Mouse (Mus musculus): ENCODE data around the gene Rps6.

Gene Rps6

DNA sequence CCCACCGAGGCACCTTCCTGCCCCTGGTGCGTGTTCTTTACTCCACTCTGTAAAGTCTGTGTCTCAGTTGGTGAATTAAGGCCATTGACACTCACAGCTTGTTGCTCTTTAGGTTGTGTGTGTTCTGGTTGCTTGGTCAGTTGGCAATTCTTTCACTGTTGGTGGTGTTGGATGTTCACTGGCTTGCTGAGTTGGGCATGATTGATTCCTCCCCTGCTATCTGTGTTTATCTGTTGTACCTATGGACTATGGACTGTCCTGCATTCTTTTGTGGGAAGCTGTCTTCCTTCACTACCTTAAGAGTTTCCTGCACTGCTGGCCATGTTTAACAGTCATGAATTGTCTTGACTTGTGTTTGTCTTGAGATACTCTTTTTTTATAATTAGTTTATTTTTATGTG is 25.3 kb downstream of the Rps6 start:
- TF ChIP-seq CTCF (conservative IDR thresholded peaks at IDR 0.05; ENCODE audit: low read length) (no peak), POU5F1 (IDR thresholded peaks at IDR 0.05; ENCODE audit: borderline replicate concordance, low read length) (no peak), NANOG (IDR thresholded peaks at IDR 0.05; ENCODE audit: borderline replicate concordance, low read length) (no peak)
- Histone ChIP-seq H3K4me3 (replicated peaks; ENCODE audit: low read length) (no peak overlapping the region), H3K4me1 (replicated peaks; ENCODE audit: low read depth, low read length) (no peaks in the 10 kb centered on the region), H3K27me3 (ENCODE audit: insufficient read depth, low read length) (no peaks in the 10 kb centered on the region), H3K9me3 (ENCODE audit: low read length) (no peaks in the 10 kb centered on the region), H3K36me3 (ENCODE audit: insufficient read depth, low read length) (peaks cover 41% of the 10 kb centered on the region)

DNA sequence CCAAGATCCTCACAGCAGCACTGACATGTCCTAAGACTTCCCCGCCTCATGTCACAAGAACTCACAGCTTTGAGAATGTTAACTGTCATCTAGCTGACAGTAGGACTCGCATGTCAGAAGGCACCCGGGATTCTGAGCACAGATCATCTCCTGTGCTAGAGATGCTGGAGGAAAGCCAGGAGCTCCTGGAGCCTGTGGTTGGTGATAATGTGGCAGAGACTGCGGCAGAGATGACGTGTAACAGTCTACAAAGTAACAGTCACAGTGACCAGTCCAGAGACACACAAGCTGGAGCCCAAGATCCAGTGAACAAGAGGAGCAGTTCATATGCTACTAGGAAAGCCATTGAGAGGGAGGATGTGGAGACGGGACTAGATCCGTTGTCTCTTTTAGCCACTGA is 32.1 kb downstream of the Rps6 start:
- Histone ChIP-seq H3K4me1 (replicated peaks; ENCODE audit: low read depth, low read length) (no peaks in the 10 kb centered on the region; the same call in 1 of the 2 replicates), H3K4me3 (replicated peaks; ENCODE audit: low read length) (no peak overlapping the region), H3K27me3 (ENCODE audit: insufficient read depth, low read length) (no peaks in the 10 kb centered on the region), H3K36me3 (ENCODE audit: insufficient read depth, low read length) (peaks cover 46% of the 10 kb centered on the region), H3K9me3 (ENCODE audit: low read length) (no peaks in the 10 kb centered on the region)
- TF ChIP-seq NANOG (IDR thresholded peaks at IDR 0.05; ENCODE audit: borderline replicate concordance, low read length) = no peak
- TF ChIP-seq POU5F1 (IDR thresholded peaks at IDR 0.05; ENCODE audit: borderline replicate concordance, low read length) = no peak
- no peak for TF ChIP-seq CTCF (conservative IDR thresholded peaks at IDR 0.05; ENCODE audit: low read length)

DNA sequence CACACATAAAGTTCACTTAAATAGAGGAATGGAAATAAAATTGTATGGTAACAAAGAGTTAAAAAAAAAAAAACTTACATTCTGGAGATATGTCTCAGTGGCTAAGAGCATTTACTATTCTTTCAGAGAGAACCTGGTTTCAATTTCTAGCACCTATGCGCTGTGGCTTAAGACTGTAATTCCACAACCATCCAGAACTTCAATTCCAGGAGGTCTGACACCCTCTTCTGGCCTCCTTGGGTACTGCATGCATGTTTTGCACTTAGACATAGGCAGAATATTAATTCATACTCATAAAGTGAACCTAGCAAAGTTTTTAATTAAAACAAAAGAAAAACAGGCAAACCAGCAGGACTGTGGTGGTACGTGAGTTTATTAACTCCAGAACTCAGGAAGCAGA is 34.0 kb downstream of the Rps6 start:
- Histone ChIP-seq H3K4me1 (replicated peaks; ENCODE audit: low read depth, low read length) (no peaks in the 10 kb centered on the region; the same call in 1 of the 2 replicates), H3K36me3 (ENCODE audit: insufficient read depth, low read length) (peaks cover 37% of the 10 kb centered on the region), H3K4me3 (replicated peaks; ENCODE audit: low read length) (no peak overlapping the region), H3K27me3 (ENCODE audit: insufficient read depth, low read length) (no peaks in the 10 kb centered on the region), H3K9me3 (ENCODE audit: low read length) (no peaks in the 10 kb centered on the region)
- TF ChIP-seq CTCF (conservative IDR thresholded peaks at IDR 0.05; ENCODE audit: low read length) (peak; percentile 91), POU5F1 (IDR thresholded peaks at IDR 0.05; ENCODE audit: borderline replicate concordance, low read length) (no peak), NANOG (IDR thresholded peaks at IDR 0.05; ENCODE audit: borderline replicate concordance, low read length) (no peak)

DNA sequence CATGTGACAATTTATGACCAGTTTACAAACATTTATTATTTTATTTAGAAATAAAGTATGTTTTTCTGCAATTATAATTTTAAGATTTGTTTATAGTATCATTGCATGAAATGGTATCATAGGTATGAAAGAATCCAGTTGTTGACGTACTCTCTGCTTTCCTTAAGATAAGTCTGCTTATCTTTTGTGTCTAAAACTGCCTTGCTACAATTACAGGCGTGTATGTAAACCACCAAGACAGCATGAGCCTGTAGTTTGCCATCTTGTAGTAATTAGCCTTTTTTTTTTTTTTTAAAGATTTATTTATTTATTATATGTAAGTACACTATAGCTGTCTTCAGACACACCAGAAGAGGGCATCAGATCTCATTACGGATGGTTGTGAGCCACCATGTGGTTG is 42.4 kb downstream of the Rps6 start:
- no peak overlapping the region for H3K4me3 ChIP-seq (replicated peaks; ENCODE audit: low read length)

DNA sequence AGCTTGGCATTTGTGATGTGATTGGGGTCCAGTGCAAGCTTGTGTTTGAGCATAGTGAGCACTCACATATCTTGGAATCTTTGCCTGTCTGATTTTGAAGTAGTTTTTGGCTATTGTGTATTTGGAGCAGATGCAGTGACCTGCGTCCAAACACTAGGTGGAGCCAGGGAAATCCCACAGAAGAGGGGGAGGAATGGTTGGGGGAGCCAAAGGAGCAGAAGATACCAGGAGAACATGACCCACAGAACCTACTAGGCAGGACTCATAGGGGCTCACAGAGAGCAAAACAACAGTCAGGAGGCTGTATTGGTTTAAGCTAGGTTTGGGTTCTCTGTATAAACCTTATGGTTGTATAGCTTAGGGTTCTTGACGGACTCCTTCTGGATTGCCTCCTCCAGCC is 46.6 kb downstream of the Rps6 start:
- Histone ChIP-seq H3K36me3 (ENCODE audit: insufficient read depth, low read length) (peaks cover 26% of the 10 kb centered on the region), H3K9me3 (ENCODE audit: low read length) (peaks cover 14% of the 10 kb centered on the region), H3K4me3 (replicated peaks; ENCODE audit: low read length) (no peak overlapping the region), H3K27me3 (ENCODE audit: insufficient read depth, low read length) (no peaks in the 10 kb centered on the region), H3K4me1 (replicated peaks; ENCODE audit: low read depth, low read length) (no peaks in the 10 kb centered on the region)
- TF ChIP-seq NANOG (IDR thresholded peaks at IDR 0.05; ENCODE audit: borderline replicate concordance, low read length) = no peak
- TF ChIP-seq CTCF (conservative IDR thresholded peaks at IDR 0.05; ENCODE audit: low read length) = peak; percentile 57
- TF ChIP-seq POU5F1 (IDR thresholded peaks at IDR 0.05; ENCODE audit: borderline replicate concordance, low read length) = no peak

More for the DNA sequence above, 42.4 kb downstream of the Rps6 start:
- TF ChIP-seq POU5F1 (IDR thresholded peaks at IDR 0.05; ENCODE audit: borderline replicate concordance, low read length) = no peak
- Histone ChIP-seq H3K36me3 (ENCODE audit: insufficient read depth, low read length) (peaks cover 8% of the 10 kb centered on the region; the same call in 1 of the 2 replicates), H3K9me3 (ENCODE audit: low read length) (no peaks in the 10 kb centered on the region), H3K27me3 (ENCODE audit: insufficient read depth, low read length) (no peaks in the 10 kb centered on the region), H3K4me1 (replicated peaks; ENCODE audit: low read depth, low read length) (no peaks in the 10 kb centered on the region)

All from E14TG2a.4 (cell line).